Mouse (Mus musculus) G1E (cell line): ENCODE measurements at regions not wholly inside any gene's neighbourhood (a gene's known extent, or its start where the extent isn't known, plus 50 kb on each side); places are given as distances from the start of the nearest gene placed in this dataset.

Experiments used
- CTCF ChIP-seq: IDR thresholded peaks from 2 replicates; pipeline ENCODE4 v1.5.1; 2012; ENCODE audit warnings: low read depth, low read length, inconsistent platforms, mixed read lengths
- GATA1 ChIP-seq: IDR thresholded peaks from 2 replicates; pipeline ENCODE4 v1.6.1; 2012; ENCODE audit warnings: borderline replicate concordance, low read length, inconsistent platforms, mixed read lengths
- POLR2AphosphoS5 ChIP-seq: IDR thresholded peaks from 2 replicates; pipeline ENCODE4 v1.6.1; 2012; ENCODE audit warnings: low read depth, low read length, inconsistent platforms; ENCODE audit not compliant: insufficient replicate concordance
- TAL1 ChIP-seq: conservative IDR thresholded peaks from 2 replicates; pipeline ENCODE4 v1.6.1; 2012; ENCODE audit warnings: low read depth, low read length, inconsistent platforms, mixed read lengths

DNA sequence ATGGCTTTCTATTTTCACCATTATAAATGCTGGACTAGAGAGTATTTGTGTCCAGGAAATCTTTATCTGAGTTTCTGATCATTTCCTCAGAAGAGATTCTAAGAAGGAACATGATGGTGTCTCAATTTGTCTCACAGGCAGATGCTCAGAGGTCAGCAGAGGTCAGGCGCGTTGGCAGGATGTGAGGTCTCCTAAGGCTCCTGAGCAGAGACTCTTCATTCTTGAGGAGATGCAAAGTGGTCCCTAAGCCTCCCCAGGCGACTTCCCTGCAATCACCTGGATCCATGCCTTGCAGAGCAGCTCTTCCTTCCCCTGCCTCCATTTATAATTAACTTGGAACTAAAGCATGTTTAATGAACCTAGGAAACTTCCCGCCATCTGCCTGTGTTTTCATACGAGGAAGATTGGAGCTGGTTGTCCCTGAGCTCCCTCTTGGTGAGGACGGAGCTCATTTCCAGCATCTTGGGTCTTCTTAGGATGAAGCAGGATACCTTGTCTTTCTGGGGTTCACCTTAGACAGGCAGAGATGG, 71.8 kb downstream of the Arf2 start:
- TF ChIP-seq CTCF (no peak), GATA1 (no peak), POLR2AphosphoS5 (no peak), TAL1 (no peak)
